In the genomic region with DNA sequence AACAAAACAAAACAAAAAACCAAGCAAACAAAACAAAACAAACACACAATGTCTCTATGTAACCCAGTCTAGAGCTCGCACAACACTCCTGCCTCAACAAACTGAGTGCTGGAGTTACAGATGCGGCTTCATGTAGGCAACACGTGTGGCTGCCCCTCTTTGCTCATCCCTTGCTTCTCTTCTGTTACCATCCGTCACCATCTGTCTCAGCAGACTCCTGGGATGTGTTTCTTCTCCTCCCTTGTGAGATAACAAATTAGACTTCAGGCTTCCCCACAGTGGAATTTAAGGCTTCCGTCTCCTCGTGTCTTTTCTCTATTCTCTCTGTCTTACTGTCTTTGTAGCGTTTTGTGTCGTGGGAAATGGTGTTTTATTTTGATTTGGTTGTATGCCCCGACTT, we compare ENCODE assay signal across 8 mouse cellular contexts.
"Had no signal": no experiment of that assay in that cellular context is flagged by ENCODE, and none has a peak within 500 bp of the region (broad histone marks: within the 10 kb centered on the region; RNA-seq: fewer than 3 reads in every experiment).

No protein-coding gene starts in this region.

- DNase-seq: liver, postnatal 0 days; lung, adult 2 months; lung, postnatal 14 days; lung, postnatal 36 days; midbrain, embryonic 14.5 days; thymus, adult 2 months; thymus, postnatal 25 days; thymus, postnatal 4 days had no signal
